Mouse (Mus musculus) midbrain, embryonic 16.5 days (tissue): ENCODE data around the gene Actn4. TPM values are rescaled to one million over a fixed set of nuclear protein-coding genes. Genes with fewer than 3 reads are reported as not detected.

Experiments used
- ATAC-seq: fragments of 200-750 bp; cut with Nextera tagmentation; 2 replicates; pipeline ENCODE4 v1.8.0; 2017; ENCODE audit warnings: moderate TSS enrichment
- H3K27ac ChIP-seq: fragments of 300-500 bp; sonication (generic); 2 replicates; pipeline ENCODE4 v1.5.1; 2014; ENCODE audit warnings: mild to moderate bottlenecking, low read length, mixed read lengths
- H3K27me3 ChIP-seq: fragments of 300-500 bp; sonication (generic); 2 replicates; pipeline ENCODE4 v1.6.1; 2014; ENCODE audit warnings: low read depth, low read length, mixed read lengths; ENCODE audit not compliant: control insufficient read depth, insufficient read depth
- H3K36me3 ChIP-seq: fragments of 300-500 bp; sonication (generic); 2 replicates; pipeline ENCODE4 v1.6.1; 2014; ENCODE audit warnings: mild to moderate bottlenecking, low read length, moderate library complexity, mixed read lengths; ENCODE audit not compliant: control insufficient read depth, insufficient read depth
- H3K4me1 ChIP-seq: fragments of 300-500 bp; sonication (generic); 2 replicates; pipeline ENCODE4 v1.6.1; 2014; ENCODE audit warnings: mild to moderate bottlenecking, low read length, mixed read lengths; ENCODE audit not compliant: control insufficient read depth, insufficient read depth
- H3K4me2 ChIP-seq: fragments of 300-500 bp; sonication (generic); 2 replicates; pipeline ENCODE4 v1.6.1; 2014; ENCODE audit warnings: mild to moderate bottlenecking, low read length, mixed read lengths
- H3K4me3 ChIP-seq: fragments of 300-500 bp; sonication (generic); 2 replicates; pipeline ENCODE4 v1.5.1; 2014; ENCODE audit warnings: low read depth, mild to moderate bottlenecking, low read length, moderate library complexity, mixed read lengths
- H3K9ac ChIP-seq: fragments of 300-500 bp; sonication (generic); 2 replicates; pipeline ENCODE4 v1.6.1; 2014; ENCODE audit warnings: low read depth, low read length, mixed read lengths
- H3K9me3 ChIP-seq: fragments of 300-500 bp; sonication (generic); replicated peaks from 2 replicates; pipeline ENCODE4 v1.6.1; 2014; ENCODE audit warnings: mild to moderate bottlenecking, low read length, mixed read lengths; ENCODE audit not compliant: control insufficient read depth, poor library complexity, severe bottlenecking
- WGBS: fragments of 180-500 bp; shearing (Covaris S2); extraction: QIAGEN DNeasy Blood & Tissue Kit; methylation state at CpG from one replicate; pipeline ENCODE4 v1.1.7; 2014; 5-methylcytosine and 5-hydroxymethylcytosine counted together
- polyA plus RNA-seq: library from polyadenylated mRNA; unstranded; fragments of >200 nt; fragmentation: Nextera tagmentation; extraction: Ambion mirVana; gene quantifications from 2 replicates; pipeline ENCODE4 v1.2.1, GENCODE M21; 2015

Gene Actn4
- polyA plus RNA-seq, 1 experiment from 2014 or later = 132 TPM

DNA sequence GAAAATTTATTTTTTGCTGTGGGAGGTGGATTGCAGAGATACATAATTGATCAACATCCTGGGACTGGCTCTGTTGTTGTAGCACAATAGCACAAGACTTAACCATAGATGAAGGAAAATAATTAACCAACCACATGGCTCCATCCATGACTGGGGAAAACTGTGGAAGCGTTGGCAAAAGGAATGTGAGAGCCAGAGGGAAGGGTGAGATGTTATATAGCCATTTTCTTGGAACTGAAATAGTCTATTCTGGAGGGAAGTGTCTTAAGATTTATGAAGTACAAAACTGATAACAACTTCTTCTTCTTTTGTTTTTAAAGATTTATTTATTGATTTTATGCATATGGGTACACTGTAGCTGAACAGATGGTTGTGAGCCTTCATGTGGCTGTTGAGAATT is 114.9 kb downstream of the Actn4 start:
- ATAC-seq = no peak
- Histone ChIP-seq H3K36me3 (no peaks in the 10 kb centered on the region), H3K4me2 (no peak overlapping the region), H3K4me3 (no peak overlapping the region), H3K27me3 (no peaks in the 10 kb centered on the region), H3K27ac (no peak overlapping the region), H3K4me1 (no peaks in the 10 kb centered on the region), H3K9ac (no peak overlapping the region), H3K9me3 (0 out of 2 replicates have a peak, but pooled peaks cover 2% of the 10 kb centered on the region)
- 81% methylated on average over 1 of the region's 1 CpGs for WGBS

Other genes with a start within 250 kb of the Actn4 start
- 3.2 and 5.2 TPM in 2 replicates for gene Fbxo17, start 245.5 kb downstream of the Actn4 start, polyA plus RNA-seq
- gene Mrps12, start 220.5 kb downstream of the Actn4 start, polyA plus RNA-seq = 95.8 and 99.4 TPM in 2 replicates
- 15.6 and 16.4 TPM in 2 replicates for gene Sars2, start 220.3 kb downstream of the Actn4 start, polyA plus RNA-seq
- 0.61 and 0.95 TPM in 2 replicates for gene Ccer2, start 206.2 kb downstream of the Actn4 start, polyA plus RNA-seq
- 117 and 121 TPM in 2 replicates for gene Sirt2, start 195.6 kb downstream of the Actn4 start, polyA plus RNA-seq
- 52.0 and 64.7 TPM in 2 replicates for gene Nfkbib, start 194.8 kb downstream of the Actn4 start, polyA plus RNA-seq
- gene Rinl, start 173.4 kb downstream of the Actn4 start, polyA plus RNA-seq = 2.2 and 2.9 TPM in 2 replicates
- gene Hnrnpl, start 153.8 kb downstream of the Actn4 start, polyA plus RNA-seq = 134 and 152 TPM in 2 replicates
- gene Ech1, start 137.1 kb downstream of the Actn4 start, polyA plus RNA-seq = 86.6 and 96.4 TPM in 2 replicates
- 5.7 and 5.9 TPM in 2 replicates for gene Lgals4, start 128.5 kb downstream of the Actn4 start, polyA plus RNA-seq
- 6.7 and 10.3 TPM in 2 replicates for gene Lgals7, start 98.5 kb downstream of the Actn4 start, polyA plus RNA-seq
- gene Capn12, start 80.9 kb downstream of the Actn4 start, polyA plus RNA-seq = 0.40 and 0.57 TPM in 2 replicates
- gene Eif3k, start 19.5 kb upstream of the Actn4 start, polyA plus RNA-seq = 279 TPM in 2 replicates
- gene Map4k1, start 19.7 kb upstream of the Actn4 start, polyA plus RNA-seq = 11.8 and 13.2 TPM in 2 replicates
- gene Ryr1, start 162.8 kb upstream of the Actn4 start, polyA plus RNA-seq = 11.3 and 14.4 TPM in 2 replicates
- 0.83 and 1.0 TPM in 2 replicates for gene Rasgrp4, start 172.5 kb upstream of the Actn4 start, polyA plus RNA-seq
- 23.7 and 28.3 TPM in 2 replicates for gene Fam98c, start 193.9 kb upstream of the Actn4 start, polyA plus RNA-seq
- gene Ggn, start 207.9 kb upstream of the Actn4 start, polyA plus RNA-seq = 0.54 and 1.1 TPM in 2 replicates
- gene Spred3, start 208.1 kb upstream of the Actn4 start, polyA plus RNA-seq = 10.7 TPM in 2 replicates
- gene Psmd8, start 218.4 kb upstream of the Actn4 start, polyA plus RNA-seq = 287 TPM in 2 replicates